Mouse (Mus musculus) MEL (cell line): ENCODE results near the gene Ebna1bp2. TPM values are rescaled to one million over a fixed set of nuclear protein-coding genes. Genes with fewer than 3 reads are reported as not detected.

Experiments
- DNase-seq: peaks from one replicate; pipeline ENCODE4 v3.0.0; 2011; ENCODE audit warnings: low read depth, low spot score
- H3K27ac ChIP-seq: 2 replicates; pipeline ENCODE4 v1.5.1; 2012; ENCODE audit warnings: low read depth, mild to moderate bottlenecking, control low read depth, low read length, moderate library complexity; ENCODE audit not compliant: control insufficient read depth
- H3K27me3 ChIP-seq, 2 experiments: fragments of 150-350 bp in 1 of 2; sonication (generic) in 1 of 2; 2 replicates each; pipeline ENCODE4 v1.6.1; 2012; ENCODE audit warnings: low read length in 2 of 2, mild to moderate bottlenecking in 2 of 2, improper control_type of control experiment in 1 of 2, moderate library complexity in 1 of 2; ENCODE audit not compliant: insufficient read depth in 2 of 2, control insufficient read depth in 1 of 2
- H3K36me3 ChIP-seq, 2 experiments: 2 replicates each; pipeline ENCODE4 v1.6.1; 2012 to 2014; ENCODE audit warnings: low read length in 2 of 2, improper control_type of control experiment in 1 of 2, inconsistent platforms in 1 of 2, mild to moderate bottlenecking in 1 of 2; ENCODE audit not compliant: insufficient read depth in 2 of 2, control insufficient read depth in 1 of 2
- H3K4me1 ChIP-seq, 2 experiments: fragments of 150-350 bp in 1 of 2; sonication (generic) in 1 of 2; 2 replicates each; pipeline ENCODE4 v1.6.1; 2012; ENCODE audit warnings: low read length in 2 of 2, improper control_type of control experiment in 1 of 2, mild to moderate bottlenecking in 1 of 2; ENCODE audit not compliant: insufficient read depth in 2 of 2, control insufficient read depth in 1 of 2
- H3K4me3 ChIP-seq, 2 experiments: fragments of 150-350 bp in 1 of 2; sonication (generic) in 1 of 2; 2 replicates each; pipeline ENCODE4 v1.5.1; 2012; ENCODE audit warnings: low read depth in 2 of 2, low read length in 2 of 2, mild to moderate bottlenecking in 2 of 2, moderate library complexity in 2 of 2, control low read depth in 1 of 2, improper control_type of control experiment in 1 of 2; ENCODE audit not compliant: control insufficient read depth in 1 of 2, insufficient read depth in 1 of 2
- H3K79me2 ChIP-seq: 2 replicates; pipeline ENCODE4 v1.6.1; 2012; ENCODE audit warnings: mild to moderate bottlenecking, low read length, moderate library complexity; ENCODE audit not compliant: control insufficient read depth, poor library complexity, insufficient read depth
- H3K9ac ChIP-seq: 2 replicates; pipeline ENCODE4 v1.6.1; 2012; ENCODE audit warnings: low read depth, mild to moderate bottlenecking, control low read depth, low read length, moderate library complexity; ENCODE audit not compliant: control insufficient read depth, poor library complexity, severe bottlenecking
- H3K9me3 ChIP-seq: fragments of 150-350 bp; sonication (generic); replicated peaks from 2 replicates; pipeline ENCODE4 v1.6.1; 2012; ENCODE audit warnings: mild to moderate bottlenecking, low read length, improper control_type of control experiment, moderate library complexity; ENCODE audit not compliant: insufficient read depth
- BHLHE40 ChIP-seq: IDR thresholded peaks from 2 replicates; pipeline ENCODE4 v1.6.1; 2012; ENCODE audit warnings: low read depth, mild to moderate bottlenecking, inconsistent platforms, low read length, improper control_type of control experiment, borderline replicate concordance
- CHD1 ChIP-seq: IDR thresholded peaks from 2 replicates; pipeline ENCODE4 v1.6.1; 2012; ENCODE audit warnings: low read depth, mild to moderate bottlenecking, inconsistent platforms, low read length, improper control_type of control experiment
- CHD2 ChIP-seq: IDR thresholded peaks from 2 replicates; pipeline ENCODE4 v1.6.1; 2011; ENCODE audit warnings: low read length, improper control_type of control experiment
- CTCF ChIP-seq, 3 experiments: IDR thresholded peaks in 2 of 3; conservative IDR thresholded peaks in 1 of 3; 2 replicates each; pipeline ENCODE4 v1.5.1; 2011 to 2012; ENCODE audit warnings: low read length in 3 of 3, low read depth in 2 of 3, mild to moderate bottlenecking in 2 of 3, improper control_type of control experiment in 1 of 3, inconsistent platforms in 1 of 3, mixed read lengths in 1 of 3, moderate library complexity in 1 of 3; ENCODE audit not compliant: control insufficient read depth in 1 of 3, insufficient read depth in 1 of 3, poor library complexity in 1 of 3, severe bottlenecking in 1 of 3
- ELF1 ChIP-seq: IDR thresholded peaks from 2 replicates; pipeline ENCODE4 v1.6.1; 2014; ENCODE audit warnings: low read depth, mild to moderate bottlenecking, inconsistent platforms, low read length, improper control_type of control experiment, moderate library complexity
- ETS1 ChIP-seq: IDR thresholded peaks from 2 replicates; pipeline ENCODE4 v1.6.1; 2012; ENCODE audit warnings: low read depth, mild to moderate bottlenecking, inconsistent platforms, low read length, improper control_type of control experiment, moderate library complexity
- GATA1 ChIP-seq: IDR thresholded peaks from 2 replicates; pipeline ENCODE4 v1.6.1; 2011; ENCODE audit warnings: low read depth, low read length, improper control_type of control experiment
- HCFC1 ChIP-seq: IDR thresholded peaks from 2 replicates; pipeline ENCODE4 v1.6.1; 2012; ENCODE audit warnings: low read depth, mild to moderate bottlenecking, inconsistent platforms, low read length, improper control_type of control experiment, moderate library complexity
- JUND ChIP-seq: IDR thresholded peaks from 2 replicates; pipeline ENCODE4 v1.6.1; 2011; ENCODE audit warnings: low read depth, mild to moderate bottlenecking, improper control_type of control experiment, low read length
- MAFK ChIP-seq: IDR thresholded peaks from 2 replicates; pipeline ENCODE4 v1.6.1; 2011; ENCODE audit warnings: low read depth, mild to moderate bottlenecking, low read length, improper control_type of control experiment, borderline replicate concordance
- MAX ChIP-seq: IDR thresholded peaks from 2 replicates; pipeline ENCODE4 v1.6.1; 2011; ENCODE audit warnings: low read length, improper control_type of control experiment
- MAZ ChIP-seq: IDR thresholded peaks from 2 replicates; pipeline ENCODE4 v1.6.1; 2012; ENCODE audit warnings: low read depth, mild to moderate bottlenecking, inconsistent platforms, low read length, improper control_type of control experiment
- MEF2A ChIP-seq: IDR thresholded peaks from 2 replicates; pipeline ENCODE4 v1.6.1; 2014; ENCODE audit warnings: low read depth, mild to moderate bottlenecking, inconsistent platforms, low read length, improper control_type of control experiment; ENCODE audit not compliant: poor library complexity, insufficient replicate concordance, severe bottlenecking; ENCODE audit errors: extremely low read depth
- MXI1 ChIP-seq: IDR thresholded peaks from 2 replicates; pipeline ENCODE4 v1.6.1; 2011; ENCODE audit warnings: mild to moderate bottlenecking, low read depth, low read length, improper control_type of control experiment
- MYC ChIP-seq: IDR thresholded peaks from 2 replicates; pipeline ENCODE4 v1.6.1; 2011; ENCODE audit warnings: low read depth, mild to moderate bottlenecking, low read length, improper control_type of control experiment, moderate library complexity
- NELFE ChIP-seq: IDR thresholded peaks from 2 replicates; pipeline ENCODE4 v1.6.1; 2011; ENCODE audit warnings: low read depth, low read length, improper control_type of control experiment
- NRF1 ChIP-seq: IDR thresholded peaks from 2 replicates; pipeline ENCODE4 v1.6.1; 2014; ENCODE audit warnings: low read depth, mild to moderate bottlenecking, inconsistent platforms, low read length, improper control_type of control experiment, moderate library complexity; ENCODE audit not compliant: poor library complexity, insufficient read depth, severe bottlenecking
- POLR2A ChIP-seq, 2 experiments: IDR thresholded peaks; 2 replicates each; pipeline ENCODE4 v1.6.1; 2011 to 2012; ENCODE audit warnings: low read length in 2 of 2, mild to moderate bottlenecking in 2 of 2, control low read depth in 1 of 2, improper control_type of control experiment in 1 of 2, low read depth in 1 of 2, moderate library complexity in 1 of 2; ENCODE audit not compliant: control insufficient read depth in 1 of 2, insufficient read depth in 1 of 2, poor library complexity in 1 of 2
- POLR2AphosphoS2 ChIP-seq: IDR thresholded peaks from 2 replicates; pipeline ENCODE4 v1.6.1; 2011; ENCODE audit warnings: low read length, improper control_type of control experiment
- RAD21 ChIP-seq: IDR thresholded peaks from 2 replicates; pipeline ENCODE4 v1.6.1; 2011; ENCODE audit warnings: mild to moderate bottlenecking, low read depth, low read length, improper control_type of control experiment
- RCOR1 ChIP-seq: IDR thresholded peaks from 2 replicates; pipeline ENCODE4 v1.6.1; 2012; ENCODE audit warnings: low read depth, mild to moderate bottlenecking, inconsistent platforms, low read length, improper control_type of control experiment
- SMC3 ChIP-seq: IDR thresholded peaks from 2 replicates; pipeline ENCODE4 v1.6.1; 2011; ENCODE audit warnings: low read depth, low read length, improper control_type of control experiment
- TBP ChIP-seq: IDR thresholded peaks from 2 replicates; pipeline ENCODE4 v1.8.0; 2011; ENCODE audit warnings: low read depth, low read length, improper control_type of control experiment
- UBTF ChIP-seq: IDR thresholded peaks from 2 replicates; pipeline ENCODE4 v1.6.1; 2012; ENCODE audit warnings: low read depth, mild to moderate bottlenecking, inconsistent platforms, low read length, improper control_type of control experiment, moderate library complexity, borderline replicate concordance; ENCODE audit not compliant: insufficient read depth
- USF2 ChIP-seq, 2 experiments: IDR thresholded peaks; 2 replicates each; pipeline ENCODE4 v1.6.1; 2011 to 2012; ENCODE audit warnings: improper control_type of control experiment in 2 of 2, low read length in 2 of 2, borderline replicate concordance in 1 of 2, inconsistent platforms in 1 of 2, low read depth in 1 of 2, mild to moderate bottlenecking in 1 of 2; ENCODE audit not compliant: insufficient read depth in 1 of 2
- ZC3H11A ChIP-seq: IDR thresholded peaks from 2 replicates; pipeline ENCODE4 v1.6.1; 2012; ENCODE audit warnings: low read depth, mild to moderate bottlenecking, inconsistent platforms, low read length, improper control_type of control experiment
- ZNF384 ChIP-seq: IDR thresholded peaks from 2 replicates; pipeline ENCODE4 v1.6.1; 2012; ENCODE audit warnings: low read depth, mild to moderate bottlenecking, inconsistent platforms, low read length, improper control_type of control experiment
- polyA plus RNA-seq, 2 experiments: library from polyadenylated mRNA; stranded (reverse) in 1 of 2; unstranded in 1 of 2; fragments of >175 nt in 1 of 2; fragments of >200 nt in 1 of 2; gene quantifications; 2 replicates each; pipeline versions ENCODE4 v1.2.1 to v1.2.4; 2012; ENCODE audit warnings: low replicate concordance in 2 of 2, low read depth in 1 of 2; ENCODE audit not compliant: insufficient read length in 2 of 2, insufficient read depth in 1 of 2, missing spikeins in 1 of 2
- total RNA-seq: library from RNA; depleted of rRNA; stranded (reverse); fragments of 300-350 nt; gene quantifications from 2 replicates; pipeline ENCODE4 v1.2.3, GENCODE M21; 2012

Gene Ebna1bp2
- total and polyA plus RNA-seq, 3 experiments, result 357 to 378 TPM; not detected in 1

GRCm38 (mm10) chr4:118642346-118643190 is 22.0 kb downstream of the Ebna1bp2 start:
- no peak for TF ChIP-seq JUND
- Histone ChIP-seq H3K27ac (no peak overlapping the region), H3K9ac (no peak overlapping the region), H3K27me3 (no peaks in the 10 kb centered on the region; a peak in 1 of 4 replicates), H3K9me3 (no peaks in the 10 kb centered on the region), H3K79me2 (no peaks in the 10 kb centered on the region), H3K36me3 (no peaks in the 10 kb centered on the region), H3K4me3 (no peak overlapping the region), H3K4me1 (no peaks in the 10 kb centered on the region)
- no peak for DNase-seq

GRCm38 (mm10) chr4:118645234-118645633 is 24.6 kb downstream of the Ebna1bp2 start:
- no peaks in the 10 kb centered on the region for H3K4me1 ChIP-seq
- H3K27me3 ChIP-seq, result peaks cover 0 to 2% of the 10 kb centered on the region in 2 experiments; a peak in 1 of 4 replicates
- peak; percentile 16 for TF ChIP-seq ZC3H11A
- no peak for TF ChIP-seq MEF2A
- TF ChIP-seq CTCF (IDR thresholded peaks at IDR 0.05 in 2 of 3, conservative IDR thresholded peaks at IDR 0.05 in 1 of 3; ENCODE audit: control insufficient read depth in 1 of 3, insufficient read depth in 1 of 3, low read depth in 2 of 3, low read length in 3 of 3, poor library complexity in 1 of 3, severe bottlenecking in 1 of 3), result peak; percentile 39 to 59 (median 49)
- no peak for TF ChIP-seq RCOR1
- no peak for TF ChIP-seq MYC
- TF ChIP-seq ETS1, result no peak
- TF ChIP-seq NELFE, result no peak
- no peak for TF ChIP-seq CHD2
- TF ChIP-seq USF2 (IDR thresholded peaks at IDR 0.05; ENCODE audit: borderline replicate concordance in 1 of 2, insufficient read depth in 1 of 2, low read depth in 1 of 2, low read length in 2 of 2), result no peak
- no peak for TF ChIP-seq BHLHE40
- no peak for TF ChIP-seq POLR2AphosphoS2
- TF ChIP-seq MXI1, result no peak
- no peak for TF ChIP-seq MAFK
- no peak for TF ChIP-seq ZNF384
- no peak for TF ChIP-seq TBP
- TF ChIP-seq CHD1, result no peak
- TF ChIP-seq MAX, result no peak
- TF ChIP-seq NRF1, result no peak
- TF ChIP-seq ELF1, result no peak
- no peak for TF ChIP-seq JUND
- no peak for TF ChIP-seq MAZ
- peak; percentile 18 for TF ChIP-seq RAD21
- TF ChIP-seq HCFC1, result no peak
- no peak for TF ChIP-seq POLR2A (IDR thresholded peaks at IDR 0.05; ENCODE audit: control insufficient read depth in 1 of 2, insufficient read depth in 1 of 2, low read depth in 1 of 2, low read length in 2 of 2, poor library complexity in 1 of 2)
- no peak for TF ChIP-seq UBTF
- peak; percentile 42 for TF ChIP-seq SMC3
- no peak for TF ChIP-seq GATA1
- H3K4me3 ChIP-seq, result no peak overlapping the region
- no peaks in the 10 kb centered on the region for H3K36me3 ChIP-seq
- no peaks in the 10 kb centered on the region for H3K79me2 ChIP-seq
- DNase-seq, result peak; percentile 68
- H3K9me3 ChIP-seq, result no peaks in the 10 kb centered on the region
- H3K27ac ChIP-seq, result no peak overlapping the region
- H3K9ac ChIP-seq, result no peak overlapping the region
